Mouse (Mus musculus) heart, embryonic 13.5 days (tissue): ENCODE results near the gene Homer2. TPM values are rescaled to one million over a fixed set of nuclear protein-coding genes. Genes with fewer than 3 reads are reported as not detected.

Source experiments
- ATAC-seq: fragments of 200-750 bp; cut with Nextera tagmentation; 2 replicates; pipeline ENCODE4 v1.8.0; 2017; ENCODE audit warnings: moderate TSS enrichment; ENCODE audit not compliant: insufficient number of reproducible peaks, low FRiP score, low TSS enrichment; ENCODE audit errors: extremely low read depth
- H3K27ac ChIP-seq: fragments of 300-500 bp; sonication (generic); replicated peaks from 2 replicates; pipeline ENCODE4 v1.5.1; 2015; ENCODE audit warnings: moderate library complexity, mild to moderate bottlenecking, inconsistent platforms
- H3K27me3 ChIP-seq: fragments of 300-500 bp; sonication (generic); replicated peaks from 2 replicates; pipeline ENCODE4 v1.6.1; 2015; ENCODE audit warnings: mild to moderate bottlenecking, inconsistent platforms
- H3K36me3 ChIP-seq: fragments of 300-500 bp; sonication (generic); 2 replicates; pipeline ENCODE4 v1.6.1; 2015; ENCODE audit warnings: mild to moderate bottlenecking, inconsistent platforms
- H3K4me1 ChIP-seq: fragments of 300-500 bp; sonication (generic); 2 replicates; pipeline ENCODE4 v1.6.1; 2015; ENCODE audit warnings: inconsistent platforms
- H3K4me2 ChIP-seq: fragments of 300-500 bp; sonication (generic); 2 replicates; pipeline ENCODE4 v1.6.1; 2015; ENCODE audit warnings: inconsistent platforms, mild to moderate bottlenecking, moderate library complexity
- H3K4me3 ChIP-seq: fragments of 300-500 bp; sonication (generic); 2 replicates; pipeline ENCODE4 v1.5.1; 2015; ENCODE audit warnings: moderate library complexity, mild to moderate bottlenecking, inconsistent platforms
- H3K9ac ChIP-seq: fragments of 300-500 bp; sonication (generic); 2 replicates; pipeline ENCODE4 v1.6.1; 2015; ENCODE audit warnings: inconsistent platforms, mild to moderate bottlenecking, moderate library complexity
- H3K9me3 ChIP-seq: fragments of 300-500 bp; sonication (generic); 2 replicates; pipeline ENCODE4 v1.6.1; 2016; ENCODE audit warnings: inconsistent platforms
- WGBS: fragments of 180-500 bp; shearing (Covaris S2); methylation state at CpG from one replicate; pipeline ENCODE4 v1.1.7; 2015; ENCODE audit warnings: mixed read lengths; 5-methylcytosine and 5-hydroxymethylcytosine counted together
- polyA plus RNA-seq: library from polyadenylated mRNA; unstranded; fragments of >200 nt; fragmentation: Nextera tagmentation; extraction: Ambion mirVana; gene quantifications from 2 replicates; pipeline ENCODE4 v1.2.1, GENCODE M21; 2015

Homer2 gene
- polyA plus RNA-seq, 1 experiment from 2014 or later: 73.4 TPM

GRCm38 (mm10) chr7:81726728-81727005 lies 19.3 kb upstream of the Homer2 start:
- Histone ChIP-seq H3K4me2 (peak overlapping the region; percentile 55), H3K27me3 (no peaks in the 10 kb centered on the region), H3K4me3 (no peak overlapping the region), H3K27ac (peak overlapping the region; percentile 86), H3K9me3 (no peaks in the 10 kb centered on the region; the same call in 1 of the 2 replicates), H3K4me1 (peaks cover 33% of the 10 kb centered on the region), H3K36me3 (no peaks in the 10 kb centered on the region), H3K9ac (no peak overlapping the region)
- 22% methylated on average over 2 of the region's 2 CpGs for WGBS
- ATAC-seq: peak; percentile 59; the same call in 1 of the 2 replicates

- peak overlapping the region; percentile 18; the same call in 1 of the 2 replicates for H3K4me3 ChIP-seq
- H3K9ac ChIP-seq: peak overlapping the region; percentile 13
- no peaks in the 10 kb centered on the region; the same call in 1 of the 2 replicates for H3K9me3 ChIP-seq
- peak overlapping the region; percentile 55 for H3K4me2 ChIP-seq
- H3K27ac ChIP-seq: peak overlapping the region; percentile 86
- H3K36me3 ChIP-seq: no peaks in the 10 kb centered on the region
- H3K27me3 ChIP-seq: no peaks in the 10 kb centered on the region
- peak; percentile 32; the same call in 1 of the 2 replicates for ATAC-seq
- H3K4me1 ChIP-seq: peaks cover 38% of the 10 kb centered on the region
- 17% methylated on average over 18 of the region's 18 CpGs for WGBS
Observed at GRCm38 (mm10) chr7:81725986-81726727, 18.8 kb upstream of the Homer2 start.

DNA sequence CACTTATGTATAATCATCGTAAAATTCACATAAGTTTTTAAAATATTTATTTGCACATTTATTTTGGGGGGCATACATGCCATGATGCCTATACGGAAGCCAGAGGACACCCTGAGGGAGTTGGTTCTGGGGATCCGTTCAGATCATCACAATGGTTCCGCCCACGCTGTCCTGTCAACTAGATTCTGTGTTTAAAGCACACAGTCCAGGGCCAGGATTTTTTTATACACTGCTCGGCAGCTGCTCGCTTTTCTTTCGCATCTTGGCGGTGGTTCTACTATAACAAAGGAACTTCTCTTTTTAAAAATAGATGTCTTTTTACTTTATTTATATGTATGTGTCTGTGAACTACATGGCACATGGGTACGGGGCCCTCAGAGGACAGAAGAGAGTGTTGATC lies 16.5 kb upstream of the Homer2 start:
- H3K27me3 ChIP-seq: no peaks in the 10 kb centered on the region
- no peaks in the 10 kb centered on the region for H3K36me3 ChIP-seq
- H3K9ac ChIP-seq: no peak overlapping the region
- no peaks in the 10 kb centered on the region; the same call in 1 of the 2 replicates for H3K9me3 ChIP-seq
- no peak overlapping the region for H3K4me2 ChIP-seq
- 89% methylated on average over 10 of the region's 10 CpGs for WGBS
- peaks cover 42% of the 10 kb centered on the region for H3K4me1 ChIP-seq
- H3K27ac ChIP-seq: no peak overlapping the region
- no peak for ATAC-seq
- H3K4me3 ChIP-seq: no peak overlapping the region

- Histone ChIP-seq H3K9me3 (no peaks in the 10 kb centered on the region; the same call in 1 of the 2 replicates), H3K27ac (0 out of 2 replicates have a peak overlapping the region, but pooled peaks have one; percentile 32), H3K4me1 (peaks cover 37% of the 10 kb centered on the region), H3K36me3 (no peaks in the 10 kb centered on the region), H3K9ac (0 out of 2 replicates have a peak overlapping the region, but pooled peaks have one; percentile 19), H3K4me2 (no peak overlapping the region), H3K4me3 (no peak overlapping the region), H3K27me3 (no peaks in the 10 kb centered on the region)
- 49% methylated on average over 5 of the region's 5 CpGs for WGBS
- no peak for ATAC-seq
Observed at GRCm38 (mm10) chr7:81721271-81721670, 13.9 kb upstream of the Homer2 start.

- H3K4me1 ChIP-seq: peaks cover 26% of the 10 kb centered on the region
- 44% methylated on average over 1 of the region's 1 CpGs for WGBS
- H3K9me3 ChIP-seq: no peaks in the 10 kb centered on the region; the same call in 1 of the 2 replicates
- ATAC-seq: peak; percentile 62
- no peak overlapping the region for H3K9ac ChIP-seq
- H3K36me3 ChIP-seq: no peaks in the 10 kb centered on the region
- H3K4me2 ChIP-seq: peak overlapping the region; percentile 48
- peak overlapping the region; percentile 5 for H3K4me3 ChIP-seq
- no peaks in the 10 kb centered on the region for H3K27me3 ChIP-seq
- H3K27ac ChIP-seq: peak overlapping the region; percentile 55; the same call in 1 of the 2 replicates
Observed at GRCm38 (mm10) chr7:81719216-81719661, 11.9 kb upstream of the Homer2 start.

DNA sequence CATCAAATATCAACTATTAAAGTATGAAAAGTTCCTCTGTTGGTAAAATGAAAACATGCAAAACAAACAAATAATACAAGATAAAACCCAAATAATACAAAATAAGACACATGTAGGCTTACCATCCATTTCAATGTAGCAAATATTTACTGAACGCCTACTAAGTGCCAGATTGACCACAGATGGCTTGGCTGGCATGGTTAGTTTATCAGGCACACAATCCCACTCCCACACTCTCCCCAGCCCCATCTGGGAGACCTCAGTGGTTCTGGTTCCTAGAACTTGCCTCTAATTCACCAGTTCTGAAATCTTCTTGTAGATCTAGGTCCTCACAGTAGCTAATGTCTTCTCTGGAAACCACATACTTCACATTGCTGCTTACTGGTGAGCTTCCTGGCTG lies 11.3 kb upstream of the Homer2 start:
- H3K4me1 ChIP-seq: peaks cover 26% of the 10 kb centered on the region

GRCm38 (mm10) chr7:81710166-81710565 lies 2.8 kb upstream of the Homer2 start:
- no peak overlapping the region for H3K4me3 ChIP-seq
- peaks cover 34% of the 10 kb centered on the region for H3K27me3 ChIP-seq
- H3K27ac ChIP-seq: no peak overlapping the region
- no peak overlapping the region for H3K4me2 ChIP-seq
- H3K36me3 ChIP-seq: no peaks in the 10 kb centered on the region
- H3K9ac ChIP-seq: no peak overlapping the region
- peaks cover 7% of the 10 kb centered on the region; the same call in 1 of the 2 replicates for H3K9me3 ChIP-seq
- 60% methylated on average over 4 of the region's 4 CpGs for WGBS
- H3K4me1 ChIP-seq: peaks cover 15% of the 10 kb centered on the region
- no peak for ATAC-seq

More for the DNA sequence above, 11.3 kb upstream of the Homer2 start:
- Histone ChIP-seq H3K36me3 (no peaks in the 10 kb centered on the region), H3K9me3 (no peaks in the 10 kb centered on the region), H3K27ac (peak overlapping the region; percentile 55; the same call in 1 of the 2 replicates), H3K9ac (no peak overlapping the region), H3K4me3 (peak overlapping the region; percentile 5), H3K4me2 (peak overlapping the region; percentile 48), H3K27me3 (no peaks in the 10 kb centered on the region)
- WGBS: 72% methylated on average over 1 of the region's 1 CpGs
- ATAC-seq: no peak

DNA sequence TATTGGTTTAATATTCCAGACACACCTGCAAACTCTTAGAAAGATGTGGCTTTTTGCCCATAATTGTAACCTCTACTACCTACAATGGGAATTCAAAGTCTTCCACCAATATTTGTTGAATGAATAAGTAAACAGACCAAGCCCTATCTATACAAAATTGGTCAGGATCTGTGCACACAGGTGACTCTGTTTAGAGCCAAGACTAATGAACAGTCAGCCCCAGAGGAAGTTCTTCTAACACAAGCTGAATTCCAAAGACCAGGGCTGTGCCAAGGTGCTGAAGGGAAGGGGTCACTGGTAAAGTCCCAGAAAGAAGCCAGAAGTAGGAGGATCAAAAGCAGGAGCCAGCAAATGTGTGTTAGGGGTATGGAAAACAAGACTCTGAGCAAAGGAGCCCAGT lies 838 bp upstream of the Homer2 start:
- no peak overlapping the region for H3K9ac ChIP-seq
- H3K9me3 ChIP-seq: peaks cover 7% of the 10 kb centered on the region; the same call in 1 of the 2 replicates
- H3K27me3 ChIP-seq: peaks cover 48% of the 10 kb centered on the region
- H3K4me2 ChIP-seq: no peak overlapping the region
- H3K27ac ChIP-seq: no peak overlapping the region
- no peak for ATAC-seq
- H3K4me3 ChIP-seq: no peak overlapping the region
- no peaks in the 10 kb centered on the region for H3K36me3 ChIP-seq
- peaks cover 34% of the 10 kb centered on the region for H3K4me1 ChIP-seq

- WGBS: under 1% methylated on average over 82 of the region's 114 CpGs
- ATAC-seq: peak; percentile 66; the same call in 1 of the 2 replicates
- Histone ChIP-seq H3K4me2 (peak overlapping the region; percentile 92), H3K4me1 (peaks cover 48% of the 10 kb centered on the region), H3K27ac (peak overlapping the region; percentile 87), H3K27me3 (peaks cover 49% of the 10 kb centered on the region), H3K36me3 (no peaks in the 10 kb centered on the region), H3K9ac (peak overlapping the region; percentile 95), H3K4me3 (peak overlapping the region; percentile 84), H3K9me3 (peaks cover 7% of the 10 kb centered on the region; the same call in 1 of the 2 replicates)
Observed at GRCm38 (mm10) chr7:81706416-81707391, 623 bp downstream of the Homer2 start.

GRCm38 (mm10) chr7:81706027-81706415 lies 1.3 kb downstream of the Homer2 start:
- Histone ChIP-seq H3K4me1 (peaks cover 54% of the 10 kb centered on the region), H3K9ac (peak overlapping the region; percentile 95), H3K4me2 (peak overlapping the region; percentile 92), H3K36me3 (no peaks in the 10 kb centered on the region), H3K27ac (peak overlapping the region; percentile 87), H3K27me3 (peaks cover 49% of the 10 kb centered on the region), H3K4me3 (peak overlapping the region; percentile 84), H3K9me3 (peaks cover 7% of the 10 kb centered on the region; the same call in 1 of the 2 replicates)
- no peak for ATAC-seq
- 16% methylated on average over 12 of the region's 12 CpGs for WGBS

GRCm38 (mm10) chr7:81698357-81698756 lies 9.0 kb downstream of the Homer2 start:
- H3K9me3 ChIP-seq: no peaks in the 10 kb centered on the region
- WGBS: 88% methylated on average over 13 of the region's 13 CpGs
- peaks cover 71% of the 10 kb centered on the region for H3K4me1 ChIP-seq
- peaks cover 3% of the 10 kb centered on the region for H3K27me3 ChIP-seq
- ATAC-seq: no peak
- H3K9ac ChIP-seq: no peak overlapping the region
- H3K36me3 ChIP-seq: peaks cover 5% of the 10 kb centered on the region; the same call in 1 of the 2 replicates
- H3K4me2 ChIP-seq: no peak overlapping the region
- H3K27ac ChIP-seq: no peak overlapping the region
- no peak overlapping the region for H3K4me3 ChIP-seq
